Mouse (Mus musculus): Measurements from ENCODE around the gene Mta3. TPM values are rescaled to one million over a fixed set of nuclear protein-coding genes. Genes with fewer than 3 reads are reported as not detected.

Mta3 gene
- polyA plus RNA-seq, 1 experiment from 2014 or later = 42.2 TPM

- no peak overlapping the region for H3K4me3 ChIP-seq (replicated peaks; ENCODE audit: low read depth, low read length)
- 41% methylated on average over 10 of the region's 10 CpGs for WGBS
- no peaks in the 10 kb centered on the region for H3K27me3 ChIP-seq (ENCODE audit: insufficient read depth, low read length)
- H3K36me3 ChIP-seq (ENCODE audit: insufficient read depth, low read length) = no peaks in the 10 kb centered on the region
- peaks cover 7% of the 10 kb centered on the region for H3K4me1 ChIP-seq (replicated peaks; ENCODE audit: insufficient read depth, low read length)
- H3K4me2 ChIP-seq (ENCODE audit: low read length) = peak overlapping the region; percentile 14; the same call in 1 of the 2 replicates
- H3K9ac ChIP-seq (ENCODE audit: low read depth, low read length) = no peak overlapping the region
- ATAC-seq (replicated peaks; ENCODE audit: low FRiP score, low read depth) = no peak; the same call in 1 of the 2 replicates
- no peaks in the 10 kb centered on the region for H3K9me3 ChIP-seq (replicated peaks; ENCODE audit: low read length)
- peak; percentile 64 for DNase-seq (ENCODE audit: low spot score)
- H3K27ac ChIP-seq = no peak overlapping the region
- TF ChIP-seq CTCF (IDR thresholded peaks at IDR 0.05; ENCODE audit: low read depth) = no peak
These were observed 26.2 kb downstream of the Mta3 start for GRCm38 (mm10) chr17:83732166-83732629.

- DNase-seq (ENCODE audit: low spot score) = peak; percentile 37
- no peak for ATAC-seq (replicated peaks; ENCODE audit: low FRiP score, low read depth)
- WGBS = 46% methylated on average over 5 of the region's 5 CpGs
- TF ChIP-seq CTCF (IDR thresholded peaks at IDR 0.05; ENCODE audit: low read depth) = peak; percentile 73
- Histone ChIP-seq H3K27ac (no peak overlapping the region), H3K36me3 (ENCODE audit: insufficient read depth, low read length) (no peaks in the 10 kb centered on the region), H3K4me3 (replicated peaks; ENCODE audit: low read depth, low read length) (no peak overlapping the region), H3K27me3 (ENCODE audit: insufficient read depth, low read length) (no peaks in the 10 kb centered on the region), H3K4me2 (ENCODE audit: low read length) (no peak overlapping the region), H3K9me3 (replicated peaks; ENCODE audit: low read length) (no peaks in the 10 kb centered on the region), H3K4me1 (replicated peaks; ENCODE audit: insufficient read depth, low read length) (peaks cover 7% of the 10 kb centered on the region), H3K9ac (ENCODE audit: low read depth, low read length) (no peak overlapping the region)
These were observed 26.8 kb downstream of the Mta3 start for GRCm38 (mm10) chr17:83732801-83733200.

- no peaks in the 10 kb centered on the region for H3K9me3 ChIP-seq (replicated peaks; ENCODE audit: low read length)
- no peak overlapping the region for H3K4me2 ChIP-seq (ENCODE audit: low read length)
- H3K27me3 ChIP-seq (ENCODE audit: insufficient read depth, low read length) = no peaks in the 10 kb centered on the region
- H3K4me3 ChIP-seq (replicated peaks; ENCODE audit: low read depth, low read length) = no peak overlapping the region
- TF ChIP-seq CTCF (IDR thresholded peaks at IDR 0.05; ENCODE audit: low read depth) = no peak
- DNase-seq (ENCODE audit: low spot score) (no peak), ATAC-seq (replicated peaks; ENCODE audit: low FRiP score, low read depth) (no peak)
- no peak overlapping the region for H3K27ac ChIP-seq
- peaks cover 4% of the 10 kb centered on the region for H3K4me1 ChIP-seq (replicated peaks; ENCODE audit: insufficient read depth, low read length)
- peaks cover 20% of the 10 kb centered on the region; the same call in 1 of the 2 replicates for H3K36me3 ChIP-seq (ENCODE audit: insufficient read depth, low read length)
- no peak overlapping the region for H3K9ac ChIP-seq (ENCODE audit: low read depth, low read length)
- WGBS = 89% methylated on average over 9 of the region's 9 CpGs
These were observed 30.7 kb downstream of the Mta3 start for GRCm38 (mm10) chr17:83736701-83737100.

- no peaks in the 10 kb centered on the region for H3K9me3 ChIP-seq (replicated peaks; ENCODE audit: low read length)
These were observed 31.8 kb downstream of the Mta3 start for GRCm38 (mm10) chr17:83737775-83738174.

GRCm38 (mm10) chr17:83740135-83740676 lies 34.2 kb downstream of the Mta3 start:
- H3K27ac ChIP-seq = no peak overlapping the region
- TF ChIP-seq CTCF (IDR thresholded peaks at IDR 0.05; ENCODE audit: low read depth) = no peak
- no peak overlapping the region for H3K4me3 ChIP-seq (replicated peaks; ENCODE audit: low read depth, low read length)
- H3K9ac ChIP-seq (ENCODE audit: low read depth, low read length) = no peak overlapping the region
- no peak overlapping the region for H3K4me2 ChIP-seq (ENCODE audit: low read length)
- no peak for DNase-seq (ENCODE audit: low spot score)
- WGBS = 83% methylated on average over 7 of the region's 7 CpGs
- no peaks in the 10 kb centered on the region for H3K4me1 ChIP-seq (replicated peaks; ENCODE audit: insufficient read depth, low read length)
- H3K36me3 ChIP-seq (ENCODE audit: insufficient read depth, low read length) = peaks cover 28% of the 10 kb centered on the region; the same call in 1 of the 2 replicates
- no peaks in the 10 kb centered on the region for H3K9me3 ChIP-seq (replicated peaks; ENCODE audit: low read length)
- H3K27me3 ChIP-seq (ENCODE audit: insufficient read depth, low read length) = no peaks in the 10 kb centered on the region
- no peak for ATAC-seq (replicated peaks; ENCODE audit: low FRiP score, low read depth)

More at GRCm38 (mm10) chr17:83737775-83738174, 31.8 kb downstream of the Mta3 start:
- H3K36me3 ChIP-seq (ENCODE audit: insufficient read depth, low read length) = peaks cover 20% of the 10 kb centered on the region; the same call in 1 of the 2 replicates
- TF ChIP-seq CTCF (IDR thresholded peaks at IDR 0.05; ENCODE audit: low read depth) = no peak
- H3K4me3 ChIP-seq (replicated peaks; ENCODE audit: low read depth, low read length) = no peak overlapping the region
- DNase-seq (ENCODE audit: low spot score) (no peak), ATAC-seq (replicated peaks; ENCODE audit: low FRiP score, low read depth) (no peak)
- WGBS = 87% methylated on average over 8 of the region's 8 CpGs
- H3K27me3 ChIP-seq (ENCODE audit: insufficient read depth, low read length) = no peaks in the 10 kb centered on the region
- H3K27ac ChIP-seq = no peak overlapping the region
- H3K4me1 ChIP-seq (replicated peaks; ENCODE audit: insufficient read depth, low read length) = no peaks in the 10 kb centered on the region
- H3K9ac ChIP-seq (ENCODE audit: low read depth, low read length) = no peak overlapping the region
- no peak overlapping the region for H3K4me2 ChIP-seq (ENCODE audit: low read length)

- H3K27me3 ChIP-seq (ENCODE audit: insufficient read depth, low read length) = no peaks in the 10 kb centered on the region
- H3K4me1 ChIP-seq (replicated peaks; ENCODE audit: insufficient read depth, low read length) = no peaks in the 10 kb centered on the region
- TF ChIP-seq CTCF (IDR thresholded peaks at IDR 0.05; ENCODE audit: low read depth) = no peak
- no peak overlapping the region for H3K4me3 ChIP-seq (replicated peaks; ENCODE audit: low read depth, low read length)
- no peak overlapping the region for H3K27ac ChIP-seq
- H3K9ac ChIP-seq (ENCODE audit: low read depth, low read length) = no peak overlapping the region
- no peak for DNase-seq (ENCODE audit: low spot score)
- no peak for ATAC-seq (replicated peaks; ENCODE audit: low FRiP score, low read depth)
- no peaks in the 10 kb centered on the region for H3K9me3 ChIP-seq (replicated peaks; ENCODE audit: low read length)
- peaks cover 32% of the 10 kb centered on the region; the same call in 1 of the 2 replicates for H3K36me3 ChIP-seq (ENCODE audit: insufficient read depth, low read length)
- H3K4me2 ChIP-seq (ENCODE audit: low read length) = no peak overlapping the region
- WGBS = 85% methylated on average over 6 of the region's 6 CpGs
These were observed 35.3 kb downstream of the Mta3 start for GRCm38 (mm10) chr17:83741243-83741642.

Data from kidney, postnatal 0 days (tissue).